Comparison of ENCODE assay signal across 9 mouse cellular contexts in genomic region chr14:14351721-14352590, GRCm38 (mm10). TPM values are rescaled to one million over a fixed set of nuclear protein-coding genes. Genes with fewer than 3 reads are reported as not detected.
DNase-seq lines count a peak whose midpoint lies in the region; ATAC-seq lines count a peak whose summit lies in the region.
"Had no signal": no experiment of that assay in that cellular context is flagged by ENCODE, and none has a peak within 500 bp of the region (broad histone marks: within the 10 kb centered on the region; RNA-seq: fewer than 3 reads in every experiment).

No protein-coding gene starts in this region.

- WGBS in midbrain, embryonic 10.5 days, result 92% methylated on average over 9 of the region's 9 CpGs

- no peaks in the 10 kb centered on the region for H3K27me3 ChIP-seq in midbrain, embryonic 10.5 days (ENCODE audit: low read depth, poor library complexity, severe bottlenecking)

- peak; percentile 69 for ATAC-seq in frontal cortex, adult (ENCODE audit: low TSS enrichment)

- H3K4me3 ChIP-seq in midbrain, embryonic 10.5 days, result no peak overlapping the region

- H3K4me1 ChIP-seq in midbrain, embryonic 10.5 days, result peaks cover under 1% of the 10 kb centered on the region; the same call in 1 of the 2 replicates

- peaks cover 91% of the 10 kb centered on the region for H3K9me3 ChIP-seq in midbrain, embryonic 10.5 days (replicated peaks)

- peaks cover 40% of the 10 kb centered on the region for H3K36me3 ChIP-seq in midbrain, embryonic 10.5 days

- H3K27ac ChIP-seq in midbrain, embryonic 10.5 days (replicated peaks), result no peak overlapping the region

- DNase-seq in frontal cortex, postnatal 14 days (ENCODE audit: low spot score in 2 of 2), result no peak
- DNase-seq in thymus, postnatal 4 days, result peak; percentile 25
- DNase-seq in thymus, postnatal 10 days (ENCODE audit: low spot score in 2 of 2), result no peak
- peak; percentile 20 for DNase-seq in midbrain, embryonic 10.5 days (ENCODE audit: low spot score)
- DNase-seq in heart, postnatal 4 days, result no peak
- DNase-seq in cerebellum, adult 9-11 months, result no peak
- no peak for DNase-seq in spleen, postnatal 14 days (ENCODE audit: low spot score in 2 of 2)

RNA-seq across cellular contexts. Expression of gene Il3ra, which starts 5.9 kb away (rescaled TPM):
- 2.0 and 2.3 TPM in 2 replicates for polyA plus RNA-seq in midbrain, embryonic 10.5 days (2016; fragmentation: Nextera tagmentation; extraction: Ambion mirVana)
- total RNA-seq in heart, postnatal 4 days (2021), result 1 to 10 TPM; 7.9 to 9.9 TPM

RNA-seq across cellular contexts. Expression of gene Olfr31, which starts 29.3 kb away (rescaled TPM):
- polyA plus RNA-seq in midbrain, embryonic 10.5 days (2016; fragmentation: Nextera tagmentation; extraction: Ambion mirVana), result not detected in 2 replicates
- total RNA-seq in heart, postnatal 4 days (2021), result under 1 TPM in 1 of 2 experiments, not detected in 1; 0.07 TPM
- polyA plus RNA-seq: lung, embryonic 16.5 days had no signal

RNA-seq across cellular contexts. Expression of gene Olfr721-ps1, which starts 49.1 kb away (rescaled TPM):
- polyA plus RNA-seq in midbrain, embryonic 10.5 days (2016; fragmentation: Nextera tagmentation; extraction: Ambion mirVana), result not detected in 2 replicates
- total RNA-seq in heart, postnatal 4 days (2021), result not detected
- polyA plus RNA-seq: lung, embryonic 16.5 days had no signal

Comparison
In these comparisons a context has a peak if more than half of its experiments do, and no peak if none do; other contexts are left out.
1. DNase-seq: peak in thymus, postnatal 4 days (single experiment) and midbrain, embryonic 10.5 days (single experiment); none in frontal cortex, postnatal 14 days (0 of 2), thymus, postnatal 10 days (0 of 2), heart, postnatal 4 days (single experiment), cerebellum, adult 9-11 months (single experiment) and spleen, postnatal 14 days (0 of 2).